Mouse (Mus musculus) spleen, adult 12 weeks (tissue): ENCODE results near the gene Ddr2.

ENCODE experiments used
- DNase-seq: peaks from one replicate; pipeline ENCODE4 v3.0.0; 2022; ENCODE audit warnings: low spot score

The Ddr2 gene

DNA sequence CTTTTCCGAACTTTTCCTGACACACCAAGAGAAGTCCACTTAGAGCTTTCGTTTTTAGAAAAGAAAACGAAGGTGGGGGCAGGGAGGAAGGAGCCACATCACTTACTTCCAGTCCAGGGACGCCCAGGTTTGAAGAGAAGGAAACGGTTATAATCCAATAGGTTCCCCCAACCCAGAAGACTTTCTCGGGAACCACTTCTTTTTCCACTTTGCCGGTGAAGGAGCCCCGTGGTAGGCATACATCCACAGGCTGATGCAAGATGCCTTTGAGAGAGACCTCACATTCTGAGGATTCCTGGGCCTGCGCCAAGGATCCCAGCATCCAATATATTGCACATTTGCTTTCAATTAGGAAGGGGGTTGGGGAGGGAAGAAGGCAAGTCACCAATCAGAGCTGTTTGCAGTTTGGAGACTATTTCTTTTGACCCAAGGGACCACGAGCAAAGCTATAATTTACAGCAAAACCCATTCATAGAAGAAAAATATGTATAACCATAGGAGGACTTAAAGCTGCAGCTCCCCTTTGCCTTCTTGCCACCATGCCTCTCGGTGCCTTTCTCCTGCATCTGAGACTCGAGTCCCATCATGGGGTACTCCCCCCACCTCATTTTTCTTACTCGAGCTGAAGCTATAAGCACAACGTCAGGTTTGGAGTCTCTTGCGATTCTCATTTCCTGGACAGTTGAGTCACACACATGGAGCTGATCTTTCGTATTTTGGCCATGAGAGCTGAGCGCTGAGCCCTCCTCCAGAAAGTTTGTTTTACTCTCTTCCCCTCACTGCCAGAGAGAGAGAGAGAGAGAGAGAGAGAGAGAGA, at the start of gene Ddr2:
Gene Ddr2, minus strand, starts transcription at position 247 of the 817 bp plus-strand sequence.
- no peak for DNase-seq

- DNase-seq: no peak
Observed at GRCm38 (mm10) chr1:170159707-170160106, 49.1 kb upstream of the Ddr2 start.

DNA sequence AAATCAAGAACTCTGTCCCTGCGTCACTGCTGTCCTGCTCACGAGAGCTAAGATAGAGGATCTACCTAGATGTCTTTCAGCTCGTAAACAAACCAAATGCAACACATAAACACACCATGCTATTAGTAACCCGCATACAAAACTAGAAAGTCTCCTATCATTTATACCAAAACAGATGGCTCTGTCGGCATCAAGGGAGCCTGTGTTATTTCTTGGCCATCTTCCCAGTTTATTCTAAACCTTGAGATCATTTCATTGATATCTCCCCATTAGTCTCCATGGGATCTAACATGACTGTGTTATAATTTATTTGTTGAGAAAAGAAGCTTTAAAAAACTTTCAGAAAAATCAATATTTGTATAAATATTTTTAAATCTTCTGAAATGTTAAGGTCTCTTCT, 45.2 kb upstream of the Ddr2 start:
- DNase-seq: no peak

- DNase-seq: no peak
Observed at GRCm38 (mm10) chr1:170155298-170155697, 44.7 kb upstream of the Ddr2 start.

DNA sequence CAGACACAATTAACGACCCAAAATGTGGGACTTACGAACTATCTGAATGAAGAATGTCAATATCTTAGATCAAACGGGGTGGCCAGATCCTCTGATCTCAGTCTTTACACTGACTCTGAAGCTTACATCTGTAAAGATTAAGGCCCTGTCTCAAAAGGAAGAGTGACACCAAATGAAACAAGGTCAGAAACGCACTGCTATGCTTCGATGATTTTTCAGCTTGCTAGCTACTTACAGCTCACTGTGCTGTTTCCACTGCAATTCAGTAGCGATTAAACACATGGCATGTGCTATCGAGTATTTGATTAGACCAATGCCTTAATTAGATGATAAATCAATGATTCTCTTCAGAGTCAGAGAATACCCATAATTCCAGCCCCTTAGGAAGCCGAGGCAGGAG, 43.4 kb upstream of the Ddr2 start:
- no peak for DNase-seq

DNA sequence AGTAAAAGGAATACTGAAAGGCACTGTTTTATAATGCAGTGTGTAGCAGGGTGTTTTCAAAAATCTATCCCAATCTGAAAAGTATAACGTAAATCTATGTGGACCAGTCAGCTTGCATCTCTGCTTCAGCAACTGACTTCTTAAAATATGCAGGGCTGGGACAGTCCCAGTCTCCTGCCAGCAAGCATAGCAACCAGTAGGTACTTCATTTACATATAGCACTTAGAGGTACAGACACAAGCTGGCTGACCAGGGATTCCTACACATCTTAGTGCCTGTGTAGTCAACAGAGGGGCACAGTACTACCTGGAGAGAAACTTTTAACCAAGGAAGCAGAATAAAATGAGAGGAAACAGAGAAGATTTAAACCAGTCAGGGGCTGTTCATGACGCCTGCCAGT, 42.0 kb upstream of the Ddr2 start:
- no peak for DNase-seq

DNA sequence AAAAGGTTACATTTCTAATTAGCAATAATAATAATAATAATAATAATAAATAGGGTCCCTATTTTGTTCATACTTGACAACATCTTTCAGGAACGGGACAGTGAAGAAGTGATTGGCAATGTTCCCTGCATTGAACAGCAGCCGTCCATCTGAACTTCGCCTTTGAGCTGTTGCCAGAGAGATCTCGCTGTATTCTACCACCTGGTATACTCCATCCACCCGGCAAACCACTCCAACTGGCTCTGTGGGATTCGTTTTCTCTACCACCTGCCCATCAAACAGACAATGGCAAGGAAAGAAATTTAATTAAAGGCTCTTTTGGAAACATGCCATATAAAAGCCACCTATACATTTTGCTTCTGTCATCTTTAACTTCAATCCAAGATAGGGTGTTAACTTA, 40.3 kb upstream of the Ddr2 start:
- no peak for DNase-seq

- no peak for DNase-seq
Observed at GRCm38 (mm10) chr1:170149756-170150155, 39.2 kb upstream of the Ddr2 start.

GRCm38 (mm10) chr1:170148536-170148935, 38.0 kb upstream of the Ddr2 start:
- DNase-seq: no peak

- DNase-seq: peak; percentile 19
Observed at GRCm38 (mm10) chr1:170147651-170148448, 37.3 kb upstream of the Ddr2 start.

GRCm38 (mm10) chr1:170145606-170146005, 35.0 kb upstream of the Ddr2 start:
- DNase-seq: no peak

DNA sequence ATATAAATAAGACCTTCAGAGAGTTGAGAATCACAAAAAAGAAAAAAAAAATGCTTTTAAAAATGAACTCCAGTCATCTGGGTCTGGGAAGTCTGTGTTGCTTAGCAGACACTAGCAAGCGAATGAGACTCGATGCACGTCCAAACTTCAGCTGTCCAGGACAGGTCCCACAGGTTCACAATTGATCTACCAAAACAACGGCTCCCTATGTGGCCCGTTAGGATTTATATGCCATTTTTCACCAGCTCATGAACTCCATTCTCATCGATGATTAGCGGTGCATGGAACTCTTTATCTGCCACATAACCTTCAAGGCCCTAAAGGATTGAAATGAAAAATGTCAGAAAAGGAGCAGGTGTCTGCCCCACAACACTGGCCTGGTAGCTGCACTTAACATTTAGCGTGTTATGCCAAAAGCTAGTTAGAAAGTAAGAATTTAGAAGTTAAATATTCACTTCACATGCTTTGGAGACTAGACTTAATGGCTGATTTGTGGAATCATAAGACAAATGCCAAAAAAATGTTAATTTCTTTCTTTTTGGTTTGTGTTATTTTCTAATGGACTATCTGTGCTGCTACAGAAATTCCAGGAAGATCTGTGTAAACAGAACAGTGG, 31.8 kb upstream of the Ddr2 start:
- DNase-seq: no peak

- no peak for DNase-seq
Observed at GRCm38 (mm10) chr1:170141626-170142025, 31.1 kb upstream of the Ddr2 start.

- peak; percentile 21 for DNase-seq
Observed at GRCm38 (mm10) chr1:170136351-170137009, 25.9 kb upstream of the Ddr2 start.

- DNase-seq: no peak
Observed at GRCm38 (mm10) chr1:170134264-170134663, 23.7 kb upstream of the Ddr2 start.

DNA sequence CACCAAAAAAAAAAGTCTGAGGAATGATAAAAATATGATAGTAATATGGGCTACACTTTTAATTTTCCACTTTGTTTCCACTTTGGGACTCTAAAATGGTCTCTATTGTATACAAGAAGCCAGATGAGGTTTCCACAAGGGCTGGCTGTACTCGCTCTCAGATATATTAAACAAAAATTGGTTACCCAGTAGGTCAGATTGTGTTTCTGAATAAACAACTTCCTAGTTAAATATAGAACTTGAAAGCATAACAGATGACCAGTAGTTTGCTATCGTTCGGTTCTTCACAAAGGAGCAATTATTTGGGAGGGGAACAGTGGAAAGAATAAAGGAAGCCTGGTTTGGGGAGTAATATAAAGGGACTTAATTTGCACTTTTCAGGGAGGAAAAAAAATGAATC, 20.4 kb upstream of the Ddr2 start:
- DNase-seq: no peak

GRCm38 (mm10) chr1:170124644-170125043, 14.1 kb upstream of the Ddr2 start:
- no peak for DNase-seq

GRCm38 (mm10) chr1:170113616-170114015, 3.1 kb upstream of the Ddr2 start:
- no peak for DNase-seq

GRCm38 (mm10) chr1:170112261-170112660, 1.7 kb upstream of the Ddr2 start:
- no peak for DNase-seq

GRCm38 (mm10) chr1:170111651-170112226, 1.2 kb upstream of the Ddr2 start:
- no peak for DNase-seq

- no peak for DNase-seq
Observed at GRCm38 (mm10) chr1:170109776-170110515, 616 bp downstream of the Ddr2 start.
